Mouse (Mus musculus): Measurements from ENCODE around the gene Ggcx.

- TF ChIP-seq POLR2A (IDR thresholded peaks at IDR 0.05; ENCODE audit: low read depth, low read length) (no peak), CTCF (IDR thresholded peaks at IDR 0.05; ENCODE audit: extremely low read depth, insufficient read depth, insufficient read length, insufficient replicate concordance) (no peak)
These were observed 40.1 kb downstream of the Ggcx start for GRCm38 (mm10) chr6:72454072-72454746.
